Mouse (Mus musculus): ENCODE measurements around the gene Arhgef1. TPM values are rescaled to one million over a fixed set of nuclear protein-coding genes. Genes with fewer than 3 reads are reported as not detected.
A peak's percentile ranks its signal among the peaks of the same experiment; 100 is the strongest.

The Arhgef1 gene
- polyA plus RNA-seq, 2 experiments, result 109 to 256 TPM

DNA sequence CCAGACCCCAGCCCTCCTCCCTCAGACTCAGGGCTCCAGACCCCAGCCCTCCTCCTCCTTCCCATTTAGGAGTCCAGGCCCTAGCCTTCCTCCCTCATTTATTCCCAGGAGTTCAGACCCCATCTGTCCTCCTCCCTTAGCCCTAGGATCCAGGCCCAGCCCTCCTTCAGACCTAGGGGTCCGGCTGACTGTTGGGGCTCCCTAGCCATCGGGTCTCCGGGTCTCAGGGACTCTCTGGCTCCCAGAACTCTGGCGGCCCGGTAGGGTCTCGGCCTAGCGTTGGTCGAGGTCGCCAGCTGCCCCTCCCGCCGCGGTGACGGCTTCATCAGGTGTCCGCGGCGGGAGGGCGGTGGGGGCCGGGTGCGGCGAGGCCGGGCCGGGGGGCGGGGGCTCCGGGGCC is 51.3 kb downstream of the Arhgef1 start:
- no peak overlapping the region for H3K27ac ChIP-seq (replicated peaks; ENCODE audit: low read depth, low read length)

DNA sequence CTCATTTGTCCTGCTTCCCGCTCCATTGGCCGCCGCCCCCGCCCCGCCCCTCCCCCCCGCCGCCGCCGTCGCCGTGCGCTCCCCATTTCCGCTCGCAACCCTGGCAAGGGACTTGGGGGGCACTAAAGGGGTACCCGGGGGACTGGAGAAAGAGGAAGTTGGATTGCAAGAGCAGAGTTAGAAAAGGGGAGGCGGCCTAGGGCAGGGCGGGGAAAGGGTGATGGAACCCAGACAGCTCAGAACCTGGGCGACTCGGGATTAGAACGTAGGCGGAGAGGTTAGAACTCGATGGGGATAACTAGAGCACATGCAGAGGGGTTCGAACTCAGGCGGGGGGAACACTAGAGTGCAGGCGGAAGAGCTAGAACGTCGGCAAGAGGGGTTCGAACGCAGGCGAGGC is 51.7 kb downstream of the Arhgef1 start:
- H3K27ac ChIP-seq (replicated peaks; ENCODE audit: low read depth, low read length), result no peak overlapping the region
- no peak; the same call in 1 of the 2 replicates for ATAC-seq (ENCODE audit: low FRiP score, low read depth)
- no peaks in the 10 kb centered on the region for H3K9me3 ChIP-seq (ENCODE audit: control insufficient read depth, low read length)
- WGBS, result 1% methylated on average over 24 of the region's 30 CpGs
- no peak for TF ChIP-seq POLR2A (IDR thresholded peaks at IDR 0.05; ENCODE audit: borderline replicate concordance, extremely low read depth, insufficient read depth, insufficient read length)
- H3K4me3 ChIP-seq (replicated peaks; ENCODE audit: low read length), result peak overlapping the region; percentile 42
- peak; percentile 10 for DNase-seq (ENCODE audit: low spot score)
- H3K9ac ChIP-seq (ENCODE audit: low read depth, low read length, severe bottlenecking), result peak overlapping the region; percentile 61
- peak overlapping the region; percentile 63 for H3K4me2 ChIP-seq (replicated peaks; ENCODE audit: low read depth, low read length, severe bottlenecking)
- H3K4me1 ChIP-seq (ENCODE audit: control insufficient read depth, insufficient read depth, low read length), result no peaks in the 10 kb centered on the region; the same call in 1 of the 2 replicates
- peaks cover 76% of the 10 kb centered on the region for H3K27me3 ChIP-seq (ENCODE audit: control insufficient read depth, insufficient read depth, low read length)
- no peaks in the 10 kb centered on the region for H3K36me3 ChIP-seq (ENCODE audit: control insufficient read depth, insufficient read depth, low read length)

More for the DNA sequence above, 51.3 kb downstream of the Arhgef1 start:
- ATAC-seq (ENCODE audit: low FRiP score, low read depth) (no peak; the same call in 1 of the 2 replicates), DNase-seq (ENCODE audit: low spot score) (no peak)
- H3K4me2 ChIP-seq (replicated peaks; ENCODE audit: low read depth, low read length, severe bottlenecking), result peak overlapping the region; percentile 63
- H3K9ac ChIP-seq (ENCODE audit: low read depth, low read length, severe bottlenecking), result peak overlapping the region; percentile 61
- peak overlapping the region; percentile 42 for H3K4me3 ChIP-seq (replicated peaks; ENCODE audit: low read length)
- no peak for TF ChIP-seq POLR2A (IDR thresholded peaks at IDR 0.05; ENCODE audit: borderline replicate concordance, extremely low read depth, insufficient read depth, insufficient read length)
- peaks cover 81% of the 10 kb centered on the region for H3K27me3 ChIP-seq (ENCODE audit: control insufficient read depth, insufficient read depth, low read length)
- H3K4me1 ChIP-seq (ENCODE audit: control insufficient read depth, insufficient read depth, low read length), result no peaks in the 10 kb centered on the region; the same call in 1 of the 2 replicates
- 5% methylated on average over 14 of the region's 24 CpGs for WGBS
- no peaks in the 10 kb centered on the region for H3K36me3 ChIP-seq (ENCODE audit: control insufficient read depth, insufficient read depth, low read length)
- H3K9me3 ChIP-seq (ENCODE audit: control insufficient read depth, low read length), result no peaks in the 10 kb centered on the region

GRCm38 (mm10) chr7:24955226-24955625 is 52.5 kb downstream of the Arhgef1 start:
- H3K27me3 ChIP-seq (ENCODE audit: control insufficient read depth, insufficient read depth, low read length), result peaks cover 69% of the 10 kb centered on the region
- peak overlapping the region; percentile 42 for H3K4me3 ChIP-seq (replicated peaks; ENCODE audit: low read length)
- DNase-seq (ENCODE audit: low spot score), result no peak
- H3K9me3 ChIP-seq (ENCODE audit: control insufficient read depth, low read length), result no peaks in the 10 kb centered on the region
- 2% methylated on average over 12 of the region's 33 CpGs for WGBS
- no peak for ATAC-seq (ENCODE audit: low FRiP score, low read depth)
- no peaks in the 10 kb centered on the region for H3K36me3 ChIP-seq (ENCODE audit: control insufficient read depth, insufficient read depth, low read length)
- no peak overlapping the region for H3K27ac ChIP-seq (replicated peaks; ENCODE audit: low read depth, low read length)
- H3K9ac ChIP-seq (ENCODE audit: low read depth, low read length, severe bottlenecking), result peak overlapping the region; percentile 61
- no peak for TF ChIP-seq POLR2A (IDR thresholded peaks at IDR 0.05; ENCODE audit: borderline replicate concordance, extremely low read depth, insufficient read depth, insufficient read length)
- peak overlapping the region; percentile 63 for H3K4me2 ChIP-seq (replicated peaks; ENCODE audit: low read depth, low read length, severe bottlenecking)
- H3K4me1 ChIP-seq (ENCODE audit: control insufficient read depth, insufficient read depth, low read length), result no peaks in the 10 kb centered on the region; the same call in 1 of the 2 replicates

- DNase-seq (ENCODE audit: low spot score), result no peak
- no peak overlapping the region for H3K27ac ChIP-seq (replicated peaks; ENCODE audit: low read depth, low read length)
- H3K4me2 ChIP-seq (replicated peaks; ENCODE audit: low read depth, low read length, severe bottlenecking), result no peak overlapping the region
- no peaks in the 10 kb centered on the region for H3K27me3 ChIP-seq (ENCODE audit: control insufficient read depth, insufficient read depth, low read length)
- no peaks in the 10 kb centered on the region for H3K9me3 ChIP-seq (ENCODE audit: control insufficient read depth, low read length)
- TF ChIP-seq POLR2A (IDR thresholded peaks at IDR 0.05; ENCODE audit: borderline replicate concordance, extremely low read depth, insufficient read depth, insufficient read length), result no peak
- no peak overlapping the region for H3K9ac ChIP-seq (ENCODE audit: low read depth, low read length, severe bottlenecking)
- WGBS, result 80% methylated on average over 2 of the region's 2 CpGs
- no peak overlapping the region for H3K4me3 ChIP-seq (replicated peaks; ENCODE audit: low read length)
- H3K4me1 ChIP-seq (ENCODE audit: control insufficient read depth, insufficient read depth, low read length), result no peaks in the 10 kb centered on the region
- H3K36me3 ChIP-seq (ENCODE audit: control insufficient read depth, insufficient read depth, low read length), result no peaks in the 10 kb centered on the region; the same call in 1 of the 2 replicates
- ATAC-seq (ENCODE audit: low FRiP score, low read depth), result no peak
Observed at GRCm38 (mm10) chr7:24964288-24964687, 61.6 kb downstream of the Arhgef1 start.

GRCm38 (mm10) chr7:24964897-24965535 is 62.3 kb downstream of the Arhgef1 start:
- ATAC-seq (ENCODE audit: low FRiP score, low read depth) (no peak), DNase-seq (ENCODE audit: low spot score) (peak; percentile 80)
- Histone ChIP-seq H3K27me3 (ENCODE audit: control insufficient read depth, insufficient read depth, low read length) (no peaks in the 10 kb centered on the region), H3K9me3 (ENCODE audit: control insufficient read depth, low read length) (no peaks in the 10 kb centered on the region), H3K4me2 (replicated peaks; ENCODE audit: low read depth, low read length, severe bottlenecking) (no peak overlapping the region), H3K4me3 (replicated peaks; ENCODE audit: low read length) (no peak overlapping the region), H3K4me1 (ENCODE audit: control insufficient read depth, insufficient read depth, low read length) (no peaks in the 10 kb centered on the region), H3K36me3 (ENCODE audit: control insufficient read depth, insufficient read depth, low read length) (peaks cover 6% of the 10 kb centered on the region; the same call in 1 of the 2 replicates), H3K27ac (replicated peaks; ENCODE audit: low read depth, low read length) (no peak overlapping the region), H3K9ac (ENCODE audit: low read depth, low read length, severe bottlenecking) (no peak overlapping the region)
- no peak for TF ChIP-seq POLR2A (IDR thresholded peaks at IDR 0.05; ENCODE audit: borderline replicate concordance, extremely low read depth, insufficient read depth, insufficient read length)
- WGBS, result 10% methylated on average over 5 of the region's 5 CpGs
